Mouse (Mus musculus) hindbrain, embryonic 11.5 days (tissue): Measurements from ENCODE around the gene Wwc1. TPM values are rescaled to one million over a fixed set of nuclear protein-coding genes. Genes with fewer than 3 reads are reported as not detected.
A peak's percentile ranks its signal among the peaks of the same experiment; 100 is the strongest.
"Not testable (repeated sequence)": the region's sequence is repeated elsewhere in the genome, so short reads cannot be mapped to it uniquely, and the experiment has no call there.

Experiments
- ATAC-seq: fragments of 200-750 bp; cut with Nextera tagmentation; 2 replicates; pipeline ENCODE4 v1.8.0; 2017; ENCODE audit warnings: mild to moderate bottlenecking, moderate TSS enrichment, moderate library complexity; ENCODE audit not compliant: low FRiP score
- DNase-seq: peaks from one replicate; pipeline ENCODE4 v3.0.0-alpha.2; 2015; ENCODE audit warnings: low spot score
- H3K27ac ChIP-seq: fragments of 300-500 bp; sonication (generic); 2 replicates; pipeline ENCODE4 v1.5.1; 2014; ENCODE audit warnings: mild to moderate bottlenecking, low read depth, low read length
- H3K27me3 ChIP-seq: fragments of 300-500 bp; sonication (generic); 2 replicates; pipeline ENCODE4 v1.6.1; 2014; ENCODE audit warnings: mild to moderate bottlenecking, low read length, moderate library complexity, mixed read lengths; ENCODE audit not compliant: control insufficient read depth, insufficient read depth
- H3K36me3 ChIP-seq: fragments of 300-500 bp; sonication (generic); 2 replicates; pipeline ENCODE4 v1.6.1; 2014; ENCODE audit warnings: mild to moderate bottlenecking, low read length, moderate library complexity, mixed read lengths; ENCODE audit not compliant: control insufficient read depth, insufficient read depth
- H3K4me1 ChIP-seq: fragments of 300-500 bp; sonication (generic); replicated peaks from 2 replicates; pipeline ENCODE4 v1.6.1; 2014; ENCODE audit warnings: low read length, mixed read lengths; ENCODE audit not compliant: control insufficient read depth, insufficient read depth
- H3K4me2 ChIP-seq: fragments of 300-500 bp; sonication (generic); replicated peaks from 2 replicates; pipeline ENCODE4 v1.6.1; 2014; ENCODE audit warnings: mild to moderate bottlenecking, low read depth, low read length
- H3K4me3 ChIP-seq: fragments of 300-500 bp; sonication (generic); 2 replicates; pipeline ENCODE4 v1.5.1; 2014; ENCODE audit warnings: low read depth, low read length
- H3K9ac ChIP-seq: fragments of 300-500 bp; sonication (generic); 2 replicates; pipeline ENCODE4 v1.6.1; 2014; ENCODE audit warnings: low read depth, low read length
- H3K9me3 ChIP-seq: fragments of 300-500 bp; sonication (generic); 2 replicates; pipeline ENCODE4 v1.6.1; 2016; ENCODE audit warnings: low read length; ENCODE audit not compliant: control insufficient read depth
- WGBS: fragments of 180-500 bp; shearing (Covaris S2); extraction: QIAGEN DNeasy Blood & Tissue Kit; methylation state at CpG from one replicate; pipeline ENCODE4 v1.1.7; 2014; 5-methylcytosine and 5-hydroxymethylcytosine counted together
- polyA plus RNA-seq: library from polyadenylated mRNA; unstranded; fragments of >200 nt; fragmentation: Nextera tagmentation; extraction: Ambion mirVana; gene quantifications from 2 replicates; pipeline ENCODE4 v1.2.1, GENCODE M21; 2014

Wwc1 gene
- polyA plus RNA-seq, 1 experiment from 2014 or later, result 7.0 TPM

DNA sequence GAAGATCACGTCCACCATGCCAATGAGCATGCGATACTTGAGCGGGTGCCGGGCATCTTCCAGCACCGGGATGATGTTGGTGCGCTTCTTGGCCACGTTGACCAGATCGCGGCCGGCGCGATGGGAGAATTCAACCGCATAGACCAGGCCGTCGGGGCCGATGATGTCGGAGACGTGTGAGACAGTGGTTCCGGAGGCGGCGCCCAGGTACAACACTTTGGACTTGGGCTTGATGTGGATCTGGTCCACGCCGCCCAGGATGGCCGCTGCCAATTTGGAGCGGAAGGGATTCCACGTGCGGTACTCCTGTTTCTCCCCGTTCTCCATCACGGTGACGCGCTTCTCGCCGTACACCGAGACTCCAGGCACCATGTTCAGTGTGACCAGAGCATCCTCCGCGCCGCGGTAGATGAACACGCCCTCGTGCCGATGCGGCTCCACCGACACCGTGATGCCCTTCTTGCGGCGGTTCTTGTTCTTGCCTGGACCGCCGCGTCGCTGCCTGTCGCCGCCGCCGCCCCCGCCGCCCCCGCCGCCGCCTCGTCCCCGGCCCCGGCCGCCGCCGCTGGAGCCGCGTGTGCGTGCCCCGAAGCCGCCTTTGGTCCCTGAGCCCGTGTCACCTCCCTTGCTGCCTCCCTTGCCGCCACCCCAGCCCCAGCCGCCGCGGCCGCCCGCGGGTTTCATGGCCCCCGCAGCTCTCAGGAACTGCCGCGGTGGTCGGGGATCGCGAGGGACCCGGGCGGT, 182.4 kb downstream of the Wwc1 start:
- Histone ChIP-seq H3K27ac (peak overlapping the region; percentile 58; the same call in 1 of the 2 replicates), H3K27me3 (peaks cover 41% of the 10 kb centered on the region), H3K36me3 (no peaks in the 10 kb centered on the region), H3K4me2 (peak overlapping the region; percentile 96), H3K4me3 (peak overlapping the region; percentile 55), H3K9ac (peak overlapping the region; percentile 59), H3K9me3 (no peaks in the 10 kb centered on the region), H3K4me1 (no peaks in the 10 kb centered on the region)
- ATAC-seq (peak; percentile 58), DNase-seq (peak; percentile 54)
- 4% methylated on average over 55 of the region's 86 CpGs for WGBS

DNA sequence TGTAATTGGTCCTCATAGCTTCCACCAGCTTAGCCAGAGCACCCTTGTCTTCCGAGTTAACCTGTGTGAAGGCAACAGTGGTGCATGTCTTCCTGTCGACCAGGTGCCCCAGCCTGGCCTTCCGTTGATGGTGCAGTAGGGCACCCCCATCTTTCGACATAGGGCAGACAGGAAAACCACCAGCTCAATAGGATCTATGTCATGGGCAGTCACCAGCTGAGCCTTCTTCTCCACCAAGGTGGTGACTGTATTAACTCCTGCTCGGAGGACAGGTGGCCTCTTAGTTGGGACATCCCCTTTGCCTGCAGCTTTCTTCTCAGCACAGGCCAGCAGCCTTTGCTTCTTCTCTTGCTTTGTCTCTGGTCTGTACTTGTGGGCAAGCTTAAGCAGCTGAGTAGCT, 187.5 kb downstream of the Wwc1 start:
- 82% methylated on average over 5 of the region's 5 CpGs for WGBS
- H3K36me3 ChIP-seq, result not testable (repeated sequence)

DNA sequence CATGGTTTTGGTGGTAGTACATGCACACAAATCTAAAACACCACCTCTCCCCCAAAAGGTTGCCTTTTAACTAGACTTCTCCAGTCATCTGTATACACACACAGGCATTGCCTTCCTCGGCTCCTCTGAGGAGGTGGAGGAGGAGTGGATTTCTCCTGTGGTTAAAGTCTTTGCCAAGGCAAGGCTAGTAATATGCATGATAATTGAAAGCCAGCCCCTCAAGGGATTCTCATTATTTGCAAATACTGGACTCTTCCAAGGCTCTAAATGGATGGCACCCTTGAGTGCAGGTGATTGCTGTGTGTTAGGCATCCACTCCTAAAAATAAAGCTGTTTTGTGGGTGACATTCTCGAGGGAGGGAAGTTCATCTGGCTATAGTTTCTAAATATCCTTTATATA, 191.9 kb downstream of the Wwc1 start:
- Histone ChIP-seq H3K36me3 (peaks cover 7% of the 10 kb centered on the region), H3K4me3 (no peak overlapping the region), H3K9ac (no peak overlapping the region), H3K27ac (no peak overlapping the region), H3K27me3 (no peaks in the 10 kb centered on the region), H3K4me2 (no peak overlapping the region), H3K9me3 (no peaks in the 10 kb centered on the region), H3K4me1 (no peaks in the 10 kb centered on the region)
- 75% methylated on average over 2 of the region's 2 CpGs for WGBS
- ATAC-seq (no peak), DNase-seq (no peak)

More for the DNA sequence above, 187.5 kb downstream of the Wwc1 start:
- not testable (repeated sequence) for H3K9me3 ChIP-seq, H3K4me2 ChIP-seq, H3K27ac ChIP-seq, ATAC-seq, DNase-seq, H3K4me3 ChIP-seq, H3K4me1 ChIP-seq, H3K9ac ChIP-seq
- H3K27me3 ChIP-seq, result peaks cover 23% of the 10 kb centered on the region

Other genes starting within 250 kb of the Wwc1 start
- gene Pank3, start 211.0 kb downstream of the Wwc1 start, polyA plus RNA-seq, result 27.7 and 30.2 TPM in 2 replicates
- gene Fbll1, start 181.6 kb downstream of the Wwc1 start, polyA plus RNA-seq, result 4.5 and 4.6 TPM in 2 replicates
- 106 and 116 TPM in 2 replicates for gene Rars, start 146.0 kb downstream of the Wwc1 start, polyA plus RNA-seq